Mouse (Mus musculus) megakaryocyte, embryonic 14.5 days (primary cell): ENCODE data around the gene Klhl18.

Source experiments
- FLI1 ChIP-seq: IDR thresholded peaks from 2 replicates; pipeline ENCODE4 v1.6.1; 2012; ENCODE audit warnings: low read length, inconsistent platforms, mixed read lengths
- GATA1 ChIP-seq: IDR thresholded peaks from 3 replicates; pipeline ENCODE4 v1.6.1; 2012; ENCODE audit warnings: mixed read lengths, low read length, inconsistent platforms, borderline replicate concordance

DNA sequence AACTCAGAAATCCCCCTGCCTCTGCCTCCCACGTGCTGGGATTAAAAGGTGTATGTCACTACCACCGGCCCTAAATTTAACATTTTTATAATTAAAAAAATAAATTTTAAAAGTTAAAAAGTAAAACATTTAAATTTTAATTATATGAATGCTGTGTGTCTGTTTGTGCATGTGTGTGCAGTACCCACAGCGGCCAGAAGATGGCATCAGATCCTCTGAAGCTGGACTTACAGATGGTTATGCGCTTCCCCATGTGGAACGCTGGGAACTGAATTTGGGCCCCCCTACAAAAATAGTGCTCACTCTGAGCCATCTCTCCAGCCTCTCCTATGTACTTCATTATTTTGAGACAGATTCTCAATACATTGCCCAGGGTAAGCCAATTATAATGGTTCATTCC, 14.4 kb upstream of the Klhl18 start:
- TF ChIP-seq GATA1 (no peak), FLI1 (no peak)
